Mouse (Mus musculus): Measurements from ENCODE around the gene Dnajc10.

DNA sequence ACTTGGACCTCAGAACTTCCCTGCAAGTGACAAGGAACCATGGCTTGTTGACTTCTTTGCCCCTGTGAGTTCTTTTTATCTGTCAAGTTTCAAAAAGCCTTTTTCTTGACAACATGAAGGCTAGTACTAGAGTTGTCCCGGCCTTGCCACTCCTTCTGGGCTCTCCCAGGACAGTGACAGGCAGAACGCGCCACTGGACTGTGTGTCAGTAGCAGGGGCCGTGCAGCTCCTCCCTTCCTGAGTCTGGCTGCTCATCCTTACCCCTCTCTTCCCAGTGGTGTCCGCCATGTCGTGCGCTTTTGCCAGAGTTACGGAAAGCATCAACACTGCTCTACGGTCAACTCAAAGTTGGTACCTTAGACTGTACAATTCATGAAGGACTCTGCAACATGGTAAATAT is 25.3 kb downstream of the Dnajc10 start:
- TF ChIP-seq CTCF (IDR thresholded peaks at IDR 0.05; ENCODE audit: extremely low read depth, insufficient read depth, low read length) (no peak), POLR2A (IDR thresholded peaks at IDR 0.05; ENCODE audit: extremely low read depth, insufficient read depth, low read length) (no peak)

Measured in cortical plate, adult 2 months (tissue).